Mouse (Mus musculus) intestine, postnatal 0 days (tissue): ENCODE measurements around the gene Thoc2. TPM values are rescaled to one million over a fixed set of nuclear protein-coding genes. Genes with fewer than 3 reads are reported as not detected.

ENCODE experiments used
- ATAC-seq: fragments of 200-750 bp; cut with Nextera tagmentation; 2 replicates; pipeline ENCODE4 v1.8.0; 2017; ENCODE audit warnings: mild to moderate bottlenecking, moderate TSS enrichment, moderate library complexity
- H3K27ac ChIP-seq: fragments of 300-500 bp; sonication (generic); 2 replicates; pipeline ENCODE4 v1.5.1; 2014; ENCODE audit warnings: mild to moderate bottlenecking, low read depth, low read length, moderate library complexity
- H3K27me3 ChIP-seq: fragments of 300-500 bp; sonication (generic); replicated peaks from 2 replicates; pipeline ENCODE4 v1.6.1; 2014; ENCODE audit warnings: low read length, mixed read lengths; ENCODE audit not compliant: control insufficient read depth, insufficient read depth
- H3K36me3 ChIP-seq: fragments of 300-500 bp; sonication (generic); 2 replicates; pipeline ENCODE4 v1.6.1; 2014; ENCODE audit warnings: mild to moderate bottlenecking, moderate library complexity; ENCODE audit not compliant: control insufficient read depth, insufficient read depth
- H3K4me1 ChIP-seq: fragments of 300-500 bp; sonication (generic); replicated peaks from 2 replicates; pipeline ENCODE4 v1.6.1; 2014; ENCODE audit warnings: antibody characterized with exemption, low read length, mixed read lengths; ENCODE audit not compliant: control insufficient read depth, insufficient read depth
- H3K4me2 ChIP-seq: fragments of 300-500 bp; sonication (generic); replicated peaks from 2 replicates; pipeline ENCODE4 v1.6.1; 2014; ENCODE audit warnings: low read depth, mild to moderate bottlenecking, moderate library complexity
- H3K4me3 ChIP-seq: fragments of 300-500 bp; sonication (generic); 2 replicates; pipeline ENCODE4 v1.5.1; 2014; ENCODE audit warnings: low read depth, low read length
- H3K9ac ChIP-seq: fragments of 300-500 bp; sonication (generic); 2 replicates; pipeline ENCODE4 v1.6.1; 2014; ENCODE audit warnings: mild to moderate bottlenecking, low read depth, low read length
- H3K9me3 ChIP-seq: fragments of 300-500 bp; sonication (generic); 2 replicates; pipeline ENCODE4 v1.6.1; 2016; ENCODE audit warnings: mixed run types; ENCODE audit not compliant: control insufficient read depth
- CTCF ChIP-seq: sonication (generic); IDR thresholded peaks from 2 replicates; pipeline ENCODE4 v1.5.1; 2016; ENCODE audit warnings: low read depth, mild to moderate bottlenecking, control low read depth, antibody characterized with exemption, moderate library complexity
- WGBS: fragments of 180-500 bp; shearing (Covaris S2); extraction: QIAGEN DNeasy Blood & Tissue Kit; methylation state at CpG from one replicate; pipeline ENCODE4 v1.1.7; 2014; 5-methylcytosine and 5-hydroxymethylcytosine counted together
- polyA plus RNA-seq: library from polyadenylated mRNA; unstranded; fragments of >200 nt; fragmentation: Nextera tagmentation; extraction: Ambion mirVana; gene quantifications from 2 replicates; pipeline ENCODE4 v1.2.1, GENCODE M21; 2015

The Thoc2 gene
- polyA plus RNA-seq, 1 experiment from 2014 or later, result 36.5 TPM

GRCm38 (mm10) chrX:41912061-41912401 is 8.4 kb downstream of the Thoc2 start:
- no peaks in the 10 kb centered on the region for H3K4me1 ChIP-seq
- no peak for TF ChIP-seq CTCF
- peak overlapping the region; percentile 44 for H3K4me2 ChIP-seq
- WGBS, result 38% methylated on average over 10 of the region's 10 CpGs
- no peaks in the 10 kb centered on the region for H3K36me3 ChIP-seq
- H3K27me3 ChIP-seq, result no peaks in the 10 kb centered on the region
- H3K27ac ChIP-seq, result peak overlapping the region; percentile 79; the same call in 1 of the 2 replicates
- H3K9me3 ChIP-seq, result no peaks in the 10 kb centered on the region
- H3K4me3 ChIP-seq, result peak overlapping the region; percentile 68
- no peak for ATAC-seq
- no peak overlapping the region for H3K9ac ChIP-seq

- Histone ChIP-seq H3K36me3 (no peaks in the 10 kb centered on the region), H3K4me3 (peak overlapping the region; percentile 68)
Observed at GRCm38 (mm10) chrX:41911390-41912060, 8.9 kb downstream of the Thoc2 start.

GRCm38 (mm10) chrX:41910981-41911380 is 9.5 kb downstream of the Thoc2 start:
- Histone ChIP-seq H3K27me3 (no peaks in the 10 kb centered on the region), H3K4me1 (no peaks in the 10 kb centered on the region), H3K4me2 (peak overlapping the region; percentile 64), H3K27ac (peak overlapping the region; percentile 79), H3K4me3 (peak overlapping the region; percentile 68), H3K9ac (peak overlapping the region; percentile 77), H3K36me3 (no peaks in the 10 kb centered on the region), H3K9me3 (no peaks in the 10 kb centered on the region)
- TF ChIP-seq CTCF, result no peak
- WGBS, result 25% methylated on average over 22 of the region's 24 CpGs
- peak; percentile 60 for ATAC-seq

More at GRCm38 (mm10) chrX:41911390-41912060, 8.9 kb downstream of the Thoc2 start:
- Histone ChIP-seq H3K4me2 (peak overlapping the region; percentile 64), H3K27ac (peak overlapping the region; percentile 79), H3K9ac (peak overlapping the region; percentile 77), H3K4me1 (no peaks in the 10 kb centered on the region), H3K27me3 (no peaks in the 10 kb centered on the region), H3K9me3 (no peaks in the 10 kb centered on the region)
- no peak for TF ChIP-seq CTCF
- 17% methylated on average over 55 of the region's 59 CpGs for WGBS
- peak; percentile 94 for ATAC-seq

- Histone ChIP-seq H3K9ac (peak overlapping the region; percentile 77; the same call in 1 of the 2 replicates), H3K9me3 (no peaks in the 10 kb centered on the region), H3K4me1 (no peaks in the 10 kb centered on the region), H3K27me3 (no peaks in the 10 kb centered on the region), H3K27ac (no peak overlapping the region), H3K36me3 (no peaks in the 10 kb centered on the region), H3K4me2 (peak overlapping the region; percentile 64), H3K4me3 (peak overlapping the region; percentile 68)
- no peak for ATAC-seq
- TF ChIP-seq CTCF, result no peak
- WGBS, result 23% methylated on average over 9 of the region's 9 CpGs
Observed at GRCm38 (mm10) chrX:41910471-41910870, 10.0 kb downstream of the Thoc2 start.

GRCm38 (mm10) chrX:41884759-41885505 is 35.5 kb downstream of the Thoc2 start:
- Histone ChIP-seq H3K27me3 (no peaks in the 10 kb centered on the region), H3K4me1 (no peaks in the 10 kb centered on the region), H3K9me3 (no peaks in the 10 kb centered on the region), H3K4me3 (no peak overlapping the region), H3K9ac (no peak overlapping the region), H3K4me2 (no peak overlapping the region), H3K36me3 (no peaks in the 10 kb centered on the region), H3K27ac (no peak overlapping the region)
- 43% methylated on average over 4 of the region's 4 CpGs for WGBS
- no peak for ATAC-seq
- no peak for TF ChIP-seq CTCF

GRCm38 (mm10) chrX:41876581-41876980 is 43.9 kb downstream of the Thoc2 start:
- WGBS, result 85% methylated on average over 2 of the region's 2 CpGs

More at GRCm38 (mm10) chrX:41876581-41876980, 43.9 kb downstream of the Thoc2 start:
- Histone ChIP-seq H3K4me3 (no peak overlapping the region), H3K9ac (no peak overlapping the region), H3K27me3 (no peaks in the 10 kb centered on the region), H3K27ac (no peak overlapping the region), H3K9me3 (no peaks in the 10 kb centered on the region), H3K36me3 (peaks cover 3% of the 10 kb centered on the region; the same call in 1 of the 2 replicates), H3K4me1 (no peaks in the 10 kb centered on the region), H3K4me2 (no peak overlapping the region)
- ATAC-seq, result no peak
- no peak for TF ChIP-seq CTCF
